Mouse (Mus musculus) midbrain, embryonic 11.5 days (tissue): ENCODE data around the gene Sphk1. TPM values are rescaled to one million over a fixed set of nuclear protein-coding genes. Genes with fewer than 3 reads are reported as not detected.

ENCODE experiments used
- ATAC-seq: fragments of 200-750 bp; cut with Nextera tagmentation; 2 replicates; pipeline ENCODE4 v1.8.0; 2017; ENCODE audit warnings: moderate TSS enrichment, moderate library complexity; ENCODE audit not compliant: low FRiP score
- DNase-seq: peaks from one replicate; pipeline ENCODE4 v3.0.0; 2015; ENCODE audit warnings: low spot score; ENCODE audit errors: missing footprints
- H3K27ac ChIP-seq: fragments of 300-500 bp; sonication (generic); 2 replicates; pipeline ENCODE4 v1.5.1; 2014; ENCODE audit warnings: low read depth, low read length
- H3K27me3 ChIP-seq: fragments of 300-500 bp; sonication (generic); 2 replicates; pipeline ENCODE4 v1.6.1; 2014; ENCODE audit warnings: mild to moderate bottlenecking, low read length, moderate library complexity, mixed read lengths; ENCODE audit not compliant: control insufficient read depth, insufficient read depth
- H3K36me3 ChIP-seq: fragments of 300-500 bp; sonication (generic); 2 replicates; pipeline ENCODE4 v1.6.1; 2014; ENCODE audit warnings: mild to moderate bottlenecking, low read length, moderate library complexity, mixed read lengths; ENCODE audit not compliant: control insufficient read depth, insufficient read depth
- H3K4me1 ChIP-seq: fragments of 300-500 bp; sonication (generic); 2 replicates; pipeline ENCODE4 v1.6.1; 2014; ENCODE audit warnings: low read length; ENCODE audit not compliant: control insufficient read depth, insufficient read depth
- H3K4me2 ChIP-seq: fragments of 300-500 bp; sonication (generic); 2 replicates; pipeline ENCODE4 v1.6.1; 2014; ENCODE audit warnings: mild to moderate bottlenecking, moderate library complexity
- H3K4me3 ChIP-seq: fragments of 300-500 bp; sonication (generic); 2 replicates; pipeline ENCODE4 v1.5.1; 2014; ENCODE audit warnings: low read depth, low read length
- H3K9ac ChIP-seq: fragments of 300-500 bp; sonication (generic); 2 replicates; pipeline ENCODE4 v1.6.1; 2014; ENCODE audit warnings: low read length
- H3K9me3 ChIP-seq: fragments of 300-500 bp; sonication (generic); 2 replicates; pipeline ENCODE4 v1.6.1; 2016; ENCODE audit warnings: low read length; ENCODE audit not compliant: control insufficient read depth
- WGBS: fragments of 180-500 bp; shearing (Covaris S2); extraction: QIAGEN DNeasy Blood & Tissue Kit; methylation state at CpG from one replicate; pipeline ENCODE4 v1.1.7; 2014; 5-methylcytosine and 5-hydroxymethylcytosine counted together
- polyA plus RNA-seq: library from polyadenylated mRNA; unstranded; fragments of >200 nt; fragmentation: Nextera tagmentation; extraction: Ambion mirVana; gene quantifications from 2 replicates; pipeline ENCODE4 v1.2.1, GENCODE M21; 2014

Sphk1 gene
- polyA plus RNA-seq, 1 experiment from 2014 or later, result 7.1 TPM

DNA sequence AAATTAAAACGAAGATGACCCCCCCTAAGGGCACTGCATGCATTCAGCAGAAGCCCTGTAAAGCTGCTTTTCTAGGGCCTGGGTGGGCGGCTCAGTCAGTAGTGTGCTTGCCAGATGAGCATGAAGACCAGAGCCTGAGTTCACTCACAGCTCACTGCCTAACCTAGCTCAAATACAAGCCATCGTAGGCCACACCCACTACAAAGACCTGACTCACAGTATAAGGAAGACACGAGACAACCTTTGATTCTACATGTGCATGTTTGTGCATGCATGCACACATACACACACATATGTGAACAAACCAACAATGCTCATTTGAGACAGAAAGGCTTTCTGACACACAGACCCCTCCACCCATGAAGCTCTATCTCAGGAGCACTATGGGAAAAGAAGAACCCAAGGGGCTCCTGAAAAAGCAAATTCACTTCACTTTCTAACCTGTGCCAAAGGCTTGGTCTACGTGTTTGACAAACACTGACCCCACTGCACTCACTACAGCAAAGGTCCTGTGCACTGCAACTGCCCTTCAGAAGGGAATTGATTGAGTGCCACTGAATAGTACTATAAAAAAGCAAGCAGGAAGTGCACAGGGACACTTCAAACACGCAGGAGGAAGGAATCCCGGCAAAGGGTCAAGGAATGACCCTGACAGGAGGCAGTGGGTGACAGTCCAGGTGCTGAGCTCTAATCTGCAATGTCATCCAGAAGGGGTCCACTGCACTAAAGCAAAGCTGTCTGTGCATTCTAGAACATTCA lies 34.7 kb downstream of the Sphk1 start:
- Histone ChIP-seq H3K4me1 (no peaks in the 10 kb centered on the region; the same call in 1 of the 2 replicates), H3K4me2 (no peak overlapping the region), H3K4me3 (no peak overlapping the region), H3K9ac (no peak overlapping the region), H3K27me3 (no peaks in the 10 kb centered on the region), H3K9me3 (no peaks in the 10 kb centered on the region), H3K27ac (no peak overlapping the region), H3K36me3 (no peaks in the 10 kb centered on the region)
- ATAC-seq (no peak), DNase-seq (no peak)
- WGBS, result 83% methylated on average over 7 of the region's 7 CpGs

- H3K27ac ChIP-seq, result no peak overlapping the region
- H3K4me3 ChIP-seq, result no peak overlapping the region
- no peak overlapping the region for H3K4me2 ChIP-seq
- no peaks in the 10 kb centered on the region for H3K27me3 ChIP-seq
- no peak for DNase-seq
- H3K36me3 ChIP-seq, result no peaks in the 10 kb centered on the region
- H3K9ac ChIP-seq, result no peak overlapping the region
- H3K4me1 ChIP-seq, result no peaks in the 10 kb centered on the region; the same call in 1 of the 2 replicates
- 88% methylated on average over 8 of the region's 8 CpGs for WGBS
- no peaks in the 10 kb centered on the region for H3K9me3 ChIP-seq
- ATAC-seq, result no peak
Observed at GRCm38 (mm10) chr11:116567531-116567930, 36.8 kb downstream of the Sphk1 start.

- Histone ChIP-seq H3K4me3 (no peak overlapping the region), H3K4me1 (peaks cover 15% of the 10 kb centered on the region), H3K27ac (no peak overlapping the region), H3K27me3 (no peaks in the 10 kb centered on the region), H3K4me2 (no peak overlapping the region), H3K9ac (no peak overlapping the region), H3K36me3 (no peaks in the 10 kb centered on the region), H3K9me3 (no peaks in the 10 kb centered on the region)
- WGBS, result 91% methylated on average over 7 of the region's 7 CpGs
- ATAC-seq, result no peak
- DNase-seq, result no peak
Observed at GRCm38 (mm10) chr11:116570821-116571220, 40.1 kb downstream of the Sphk1 start.

- Histone ChIP-seq H3K4me3 (no peak overlapping the region), H3K4me1 (peaks cover 21% of the 10 kb centered on the region), H3K27me3 (no peaks in the 10 kb centered on the region), H3K9ac (no peak overlapping the region), H3K27ac (no peak overlapping the region), H3K9me3 (no peaks in the 10 kb centered on the region), H3K4me2 (no peak overlapping the region), H3K36me3 (no peaks in the 10 kb centered on the region)
- DNase-seq, result no peak
- no peak for ATAC-seq
- WGBS, result 90% methylated on average over 19 of the region's 19 CpGs
Observed at GRCm38 (mm10) chr11:116571767-116572679, 41.3 kb downstream of the Sphk1 start.

- peaks cover 21% of the 10 kb centered on the region for H3K4me1 ChIP-seq
- H3K27me3 ChIP-seq, result no peaks in the 10 kb centered on the region
- H3K9me3 ChIP-seq, result no peaks in the 10 kb centered on the region
- H3K4me2 ChIP-seq, result no peak overlapping the region
- H3K27ac ChIP-seq, result no peak overlapping the region
- no peak overlapping the region for H3K9ac ChIP-seq
- DNase-seq (no peak), ATAC-seq (no peak)
- no peaks in the 10 kb centered on the region for H3K36me3 ChIP-seq
- 65% methylated on average over 12 of the region's 12 CpGs for WGBS
- H3K4me3 ChIP-seq, result no peak overlapping the region
Observed at GRCm38 (mm10) chr11:116572756-116573543, 42.2 kb downstream of the Sphk1 start.

DNA sequence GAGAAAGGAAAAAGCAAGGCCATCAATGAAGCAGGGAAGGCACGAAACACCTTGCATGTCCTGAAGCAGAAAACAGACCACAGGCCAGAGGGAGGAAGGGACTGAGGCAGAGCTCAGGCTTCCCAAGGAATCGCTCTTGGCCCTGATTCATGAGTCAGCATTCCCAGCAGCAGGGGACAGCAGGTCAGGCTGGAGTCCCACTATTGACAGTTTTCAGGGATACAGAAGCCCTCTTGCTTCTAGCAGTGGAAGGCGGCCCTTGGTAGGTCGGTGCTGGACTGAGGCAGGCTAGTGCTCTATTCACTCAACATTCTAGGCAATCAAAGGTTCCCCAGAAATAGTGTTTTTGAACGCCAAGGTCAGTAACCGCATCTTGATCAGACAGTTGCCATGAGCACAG lies 43.8 kb downstream of the Sphk1 start:
- H3K4me1 ChIP-seq, result peaks cover 21% of the 10 kb centered on the region
- no peak overlapping the region for H3K9ac ChIP-seq
- no peak overlapping the region for H3K27ac ChIP-seq
- ATAC-seq (no peak), DNase-seq (no peak)
- 65% methylated on average over 6 of the region's 6 CpGs for WGBS
- no peaks in the 10 kb centered on the region for H3K36me3 ChIP-seq
- no peak overlapping the region for H3K4me3 ChIP-seq
- H3K27me3 ChIP-seq, result no peaks in the 10 kb centered on the region
- no peak overlapping the region for H3K4me2 ChIP-seq
- no peaks in the 10 kb centered on the region for H3K9me3 ChIP-seq

DNA sequence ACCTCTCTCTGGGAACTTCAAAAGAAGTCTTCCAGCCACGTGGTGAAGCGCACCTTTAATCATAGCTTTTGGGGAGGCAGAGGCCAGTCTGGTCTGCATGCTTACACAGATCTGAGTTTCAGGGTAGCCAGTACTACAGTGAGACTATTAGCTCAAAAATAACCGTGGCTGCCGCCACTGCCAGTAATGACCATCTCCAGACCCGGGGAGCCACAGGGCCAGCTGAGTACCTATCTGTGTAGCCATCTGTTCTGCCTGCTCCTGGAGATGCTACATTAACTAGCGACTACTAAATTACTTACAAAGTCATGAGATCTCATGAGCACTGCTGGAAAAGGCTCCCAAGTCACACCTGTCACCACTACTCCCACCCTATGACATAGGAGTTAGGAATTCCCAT lies 44.3 kb downstream of the Sphk1 start:
- Histone ChIP-seq H3K9me3 (no peaks in the 10 kb centered on the region), H3K27me3 (no peaks in the 10 kb centered on the region), H3K4me1 (peaks cover 22% of the 10 kb centered on the region), H3K27ac (no peak overlapping the region), H3K9ac (no peak overlapping the region), H3K4me3 (no peak overlapping the region), H3K4me2 (no peak overlapping the region), H3K36me3 (no peaks in the 10 kb centered on the region)
- ATAC-seq (no peak), DNase-seq (no peak)
- 82% methylated on average over 6 of the region's 6 CpGs for WGBS

DNA sequence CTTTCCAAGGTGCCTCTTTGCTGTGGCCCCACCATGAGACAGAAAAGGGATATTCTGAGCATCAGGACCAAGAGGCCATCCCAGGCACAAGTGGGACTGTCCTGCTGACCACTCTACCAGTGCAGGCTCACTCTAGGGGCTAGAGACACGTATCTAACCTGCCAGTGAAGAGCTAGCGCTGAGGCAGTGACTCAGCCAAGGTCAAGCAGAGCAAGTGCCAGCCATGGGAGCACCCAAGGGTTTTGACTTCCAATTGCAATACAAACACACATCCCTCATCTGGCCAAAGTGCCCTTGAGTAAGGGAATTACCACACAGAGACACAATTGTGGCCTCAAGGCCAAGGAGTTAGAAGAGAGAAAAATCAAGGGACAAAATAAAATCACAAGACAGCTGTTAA lies 44.7 kb downstream of the Sphk1 start:
- Histone ChIP-seq H3K4me2 (no peak overlapping the region), H3K4me3 (no peak overlapping the region), H3K27ac (no peak overlapping the region), H3K9me3 (no peaks in the 10 kb centered on the region), H3K36me3 (no peaks in the 10 kb centered on the region), H3K9ac (no peak overlapping the region), H3K27me3 (no peaks in the 10 kb centered on the region), H3K4me1 (peaks cover 26% of the 10 kb centered on the region)
- 89% methylated on average over 2 of the region's 2 CpGs for WGBS
- no peak for DNase-seq
- ATAC-seq, result no peak
